ENCODE assay signal across 26 mouse cellular contexts in the genomic region with DNA sequence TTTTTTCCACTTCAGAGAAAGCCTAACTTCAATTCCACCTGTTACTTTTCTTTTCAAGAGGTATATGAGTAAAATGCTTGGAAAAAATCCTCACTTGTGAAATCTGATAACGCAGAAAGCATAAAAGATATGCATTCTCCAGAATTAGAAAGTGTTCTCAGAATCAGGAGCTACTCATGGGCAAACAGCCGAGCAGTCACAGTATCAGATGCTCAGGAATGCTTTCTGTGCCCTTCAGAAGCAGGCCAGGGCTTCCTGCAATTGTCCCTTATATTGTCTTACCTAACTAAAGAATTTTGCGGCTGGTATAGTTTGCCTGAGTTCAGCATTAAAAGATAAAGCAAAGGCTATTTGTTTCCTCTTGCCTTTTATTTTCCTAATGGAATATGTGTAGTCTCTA.
A peak's percentile ranks its signal among the peaks of the same experiment; 100 is the strongest.
DNase-seq lines count a peak whose midpoint lies in the region; ATAC-seq and TF ChIP-seq lines count a peak whose summit lies in the region.
"Had no signal": no experiment of that assay in that cellular context is flagged by ENCODE, and none has a peak within 500 bp of the region (broad histone marks: within the 10 kb centered on the region; RNA-seq: fewer than 3 reads in every experiment).

No protein-coding gene starts in this region.

- H3K27me3 ChIP-seq in lung, embryonic 15.5 days, result no peaks in the 10 kb centered on the region
- H3K27me3 ChIP-seq in heart, postnatal 0 days (ENCODE audit: control insufficient read depth, insufficient read depth, low read length), result no peaks in the 10 kb centered on the region
- H3K27me3 ChIP-seq: forebrain, embryonic 15.5 days; megakaryocyte, embryonic 14.5 days; midbrain, embryonic 15.5 days had no signal

- TF ChIP-seq EP300 in heart, postnatal 0 days (IDR thresholded peaks at IDR 0.05; ENCODE audit: low read depth), result no peak

- ATAC-seq in lung, embryonic 15.5 days (ENCODE audit: borderline replicate concordance, extremely low read depth, low FRiP score, low TSS enrichment), result no peak
- peak; percentile 78 for ATAC-seq in heart, postnatal 0 days (ENCODE audit: insufficient read depth, low read depth)
- ATAC-seq in granulocyte monocyte progenitor cell, adult 5-6 weeks (replicated peaks; ENCODE audit: poor library complexity, severe bottlenecking), result no peak
- ATAC-seq: activated CD4-positive, CD25-positive, alpha-beta regulatory T cell, adult 4 months; forebrain, embryonic 15.5 days; hindbrain, postnatal 0 days; intestine, postnatal 0 days; midbrain, embryonic 15.5 days had no signal

- no peak for TF ChIP-seq CTCF in heart, postnatal 0 days (IDR thresholded peaks at IDR 0.05; ENCODE audit: low read depth)

- H3K27ac ChIP-seq in lung, embryonic 15.5 days, result peak overlapping the region; percentile 12; the same call in 1 of the 2 replicates
- H3K27ac ChIP-seq in heart, postnatal 0 days (ENCODE audit: low read depth), result peak overlapping the region; percentile 85
- H3K27ac ChIP-seq: forebrain, embryonic 15.5 days; hindbrain, embryonic 10.5 days; hindbrain, postnatal 0 days; left cerebral cortex, adult 2 months; midbrain, embryonic 15.5 days had no signal

- peaks cover 5% of the 10 kb centered on the region; the same call in 1 of the 2 replicates for H3K36me3 ChIP-seq in lung, embryonic 15.5 days
- no peaks in the 10 kb centered on the region for H3K36me3 ChIP-seq in heart, postnatal 0 days (replicated peaks; ENCODE audit: control insufficient read depth, insufficient read depth, low read length)
- H3K36me3 ChIP-seq: forebrain, embryonic 15.5 days; G1E; midbrain, embryonic 15.5 days had no signal

- H3K4me2 ChIP-seq in lung, embryonic 15.5 days, result no peak overlapping the region
- no peak overlapping the region for H3K4me2 ChIP-seq in heart, postnatal 0 days (ENCODE audit: low read depth, low read length)
- H3K4me2 ChIP-seq: forebrain, embryonic 15.5 days; liver, embryonic 11.5 days; midbrain, embryonic 15.5 days had no signal

- H3K9ac ChIP-seq in lung, embryonic 15.5 days, result no peak overlapping the region
- no peak overlapping the region for H3K9ac ChIP-seq in heart, postnatal 0 days (replicated peaks; ENCODE audit: low read depth, low read length)
- H3K9ac ChIP-seq: forebrain, embryonic 15.5 days; midbrain, embryonic 15.5 days had no signal

- peaks cover 34% of the 10 kb centered on the region for H3K4me1 ChIP-seq in lung, embryonic 15.5 days
- peaks cover 53% of the 10 kb centered on the region for H3K4me1 ChIP-seq in heart, postnatal 0 days (ENCODE audit: control insufficient read depth, insufficient read depth)

- H3K9me3 ChIP-seq in lung, embryonic 15.5 days, result no peaks in the 10 kb centered on the region
- H3K9me3 ChIP-seq in heart, postnatal 0 days (replicated peaks; ENCODE audit: control insufficient read depth, low read length), result no peaks in the 10 kb centered on the region
- H3K9me3 ChIP-seq: forebrain, embryonic 15.5 days; G1E; hindbrain, embryonic 10.5 days; megakaryocyte, embryonic 14.5 days; midbrain, embryonic 15.5 days had no signal

- WGBS in lung, embryonic 15.5 days, result 47% methylated on average over 3 of the region's 3 CpGs
- 10% methylated on average over 3 of the region's 3 CpGs for WGBS in heart, postnatal 0 days

- H3K4me3 ChIP-seq in lung, embryonic 15.5 days, result no peak overlapping the region
- H3K4me3 ChIP-seq in heart, postnatal 0 days (ENCODE audit: low read depth, low read length), result no peak overlapping the region
- H3K4me3 ChIP-seq: forebrain, embryonic 15.5 days; hindbrain, embryonic 10.5 days; left cerebral cortex, adult 2 months; midbrain, embryonic 15.5 days; myocyte had no signal

- DNase-seq in heart, adult 11 months, result peak; percentile 89
- no peak for DNase-seq in heart, postnatal 36 days
- no peak for DNase-seq in lung, postnatal 14 days
- DNase-seq in heart, postnatal 0 days (ENCODE audit: low spot score), result peak; percentile 81
- DNase-seq in thymus, postnatal 14 days, result no peak
- no peak for DNase-seq in yolk sac, embryonic 10.5 days (ENCODE audit: low spot score)
- DNase-seq: adrenal gland, postnatal 25 days; cerebellum, adult 11 months; embryo, embryonic 11 days; layer of hippocampus, adult 9-11 months; left cerebral cortex, postnatal 4 days; spleen, adult 18-20 months; thymus, postnatal 4 days had no signal

- intact Hi-C loops in heart, postnatal 36 days (cut with DNase I), result no loop called here

Comparison
In these comparisons a context has a peak if more than half of its experiments do, and no peak if none do; other contexts are left out.
1. DNase-seq: peak in heart, adult 11 months (single experiment) and heart, postnatal 0 days (single experiment); none in heart, postnatal 36 days (0 of 2), lung, postnatal 14 days (single experiment), thymus, postnatal 14 days (single experiment) and yolk sac, embryonic 10.5 days (single experiment).